Mouse (Mus musculus) kidney, embryonic 14.5 days (tissue): ENCODE measurements around the gene Ripply2. TPM values are rescaled to one million over a fixed set of nuclear protein-coding genes. Genes with fewer than 3 reads are reported as not detected.
A peak's percentile ranks its signal among the peaks of the same experiment; 100 is the strongest.

Experiments
- ATAC-seq: fragments of 200-750 bp; cut with Nextera tagmentation; 2 replicates; pipeline ENCODE4 v1.8.0; 2017; ENCODE audit warnings: moderate number of reproducible peaks, mild to moderate bottlenecking, moderate TSS enrichment, moderate library complexity; ENCODE audit not compliant: low FRiP score, low TSS enrichment
- H3K27ac ChIP-seq: fragments of 300-500 bp; sonication (generic); 2 replicates; pipeline ENCODE4 v1.5.1; 2014; ENCODE audit warnings: low read depth, mild to moderate bottlenecking, low read length, moderate library complexity, mixed read lengths
- H3K27me3 ChIP-seq: fragments of 300-500 bp; sonication (generic); 2 replicates; pipeline ENCODE4 v1.6.1; 2014; ENCODE audit warnings: mild to moderate bottlenecking, low read length; ENCODE audit not compliant: control insufficient read depth, insufficient read depth
- H3K36me3 ChIP-seq: fragments of 300-500 bp; sonication (generic); 2 replicates; pipeline ENCODE4 v1.6.1; 2014; ENCODE audit warnings: low read length, mixed read lengths; ENCODE audit not compliant: control insufficient read depth, insufficient read depth
- H3K4me1 ChIP-seq: fragments of 300-500 bp; sonication (generic); 2 replicates; pipeline ENCODE4 v1.6.1; 2014; ENCODE audit warnings: low read length, mixed read lengths; ENCODE audit not compliant: control insufficient read depth, insufficient read depth
- H3K4me2 ChIP-seq: fragments of 300-500 bp; sonication (generic); replicated peaks from 2 replicates; pipeline ENCODE4 v1.6.1; 2014; ENCODE audit warnings: low read depth, mild to moderate bottlenecking, low read length
- H3K4me3 ChIP-seq: fragments of 300-500 bp; sonication (generic); 2 replicates; pipeline ENCODE4 v1.5.1; 2014; ENCODE audit warnings: mild to moderate bottlenecking, low read length
- H3K9ac ChIP-seq: fragments of 300-500 bp; sonication (generic); 2 replicates; pipeline ENCODE4 v1.6.1; 2014; ENCODE audit warnings: low read depth, mild to moderate bottlenecking, low read length, moderate library complexity
- H3K9me3 ChIP-seq: fragments of 300-500 bp; sonication (generic); 2 replicates; pipeline ENCODE4 v1.6.1; 2016; ENCODE audit warnings: low read length; ENCODE audit not compliant: control insufficient read depth
- WGBS: fragments of 180-500 bp; shearing (Covaris S2); extraction: QIAGEN DNeasy Blood & Tissue Kit; methylation state at CpG from one replicate; pipeline ENCODE4 v1.1.7; 2014; 5-methylcytosine and 5-hydroxymethylcytosine counted together
- polyA plus RNA-seq: library from polyadenylated mRNA; unstranded; fragments of >200 nt; fragmentation: Nextera tagmentation; extraction: Ambion mirVana; gene quantifications from 2 replicates; pipeline ENCODE4 v1.2.1, GENCODE M21; 2014

Ripply2 gene
- polyA plus RNA-seq, 1 experiment from 2014 or later = 2.1 TPM

DNA sequence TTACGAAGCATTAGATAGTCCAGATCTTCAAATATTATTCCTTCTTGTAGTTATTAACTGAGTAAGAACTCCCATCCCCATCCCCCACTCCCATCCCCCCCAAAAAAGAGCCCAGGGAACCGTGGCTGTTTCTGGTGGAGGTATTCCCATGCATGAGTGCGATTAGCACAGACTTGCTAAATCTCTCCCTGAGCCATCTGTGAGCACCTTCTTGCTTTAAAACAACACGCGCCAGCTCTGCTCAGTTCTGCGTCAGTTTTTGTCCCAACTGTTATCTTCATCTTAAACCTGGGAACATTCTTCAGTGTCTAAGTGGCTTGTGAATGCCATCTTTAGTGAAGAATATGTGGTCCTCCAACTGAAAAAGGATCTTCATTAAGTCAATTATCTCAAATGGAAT is 6.8 kb upstream of the Ripply2 start:
- Histone ChIP-seq H3K4me3 (no peak overlapping the region), H3K4me2 (no peak overlapping the region), H3K27me3 (no peaks in the 10 kb centered on the region), H3K4me1 (no peaks in the 10 kb centered on the region), H3K9me3 (no peaks in the 10 kb centered on the region), H3K27ac (no peak overlapping the region), H3K36me3 (no peaks in the 10 kb centered on the region), H3K9ac (no peak overlapping the region)
- ATAC-seq = no peak
- WGBS = 23% methylated on average over 6 of the region's 6 CpGs

- ATAC-seq = no peak
- no peaks in the 10 kb centered on the region for H3K4me1 ChIP-seq
- H3K27ac ChIP-seq = no peak overlapping the region
- no peaks in the 10 kb centered on the region for H3K36me3 ChIP-seq
- no peak overlapping the region for H3K9ac ChIP-seq
- H3K4me2 ChIP-seq = no peak overlapping the region
- no peaks in the 10 kb centered on the region; the same call in 1 of the 2 replicates for H3K27me3 ChIP-seq
- 96% methylated on average over 1 of the region's 1 CpGs for WGBS
- no peaks in the 10 kb centered on the region for H3K9me3 ChIP-seq
- H3K4me3 ChIP-seq = no peak overlapping the region
These were observed 6.4 kb upstream of the Ripply2 start for GRCm38 (mm10) chr9:87008919-87009318.

DNA sequence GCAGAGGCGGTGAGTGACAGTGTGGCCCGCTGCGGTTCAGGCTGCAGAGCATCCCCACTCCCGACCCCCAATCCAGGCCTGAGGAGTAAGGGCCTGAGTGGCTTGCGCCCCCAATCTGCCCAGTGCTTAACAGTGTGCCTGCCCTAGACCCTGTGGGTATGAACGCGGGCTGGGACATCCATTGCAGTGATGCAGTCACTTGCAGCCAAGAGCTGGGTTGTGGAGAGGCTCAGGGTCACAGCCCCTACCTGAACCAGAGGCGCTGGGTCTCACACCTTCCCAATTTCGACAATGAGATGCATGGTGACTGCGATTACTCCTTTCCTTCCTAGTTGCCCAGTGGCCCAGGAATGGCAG is 579 bp downstream of the Ripply2 start:
- no peak overlapping the region for H3K27ac ChIP-seq
- H3K27me3 ChIP-seq = peaks cover 24% of the 10 kb centered on the region
- H3K4me1 ChIP-seq = no peaks in the 10 kb centered on the region
- no peaks in the 10 kb centered on the region for H3K36me3 ChIP-seq
- ATAC-seq = peak; percentile 77; the same call in 1 of the 2 replicates
- H3K4me2 ChIP-seq = peak overlapping the region; percentile 86
- peak overlapping the region; percentile 45 for H3K4me3 ChIP-seq
- H3K9me3 ChIP-seq = no peaks in the 10 kb centered on the region
- H3K9ac ChIP-seq = peak overlapping the region; percentile 23; the same call in 1 of the 2 replicates
- WGBS = 3% methylated on average over 10 of the region's 10 CpGs

- H3K27ac ChIP-seq = peak within 1 kb of the TSS; percentile 42; the same call in 1 of the 2 replicates
- under 1% methylated on average over 51 of the region's 52 CpGs for WGBS
These were observed 6.6 kb downstream of the Ripply2 start, which contains the start of gene Cyb5r4 for GRCm38 (mm10) chr9:87021778-87022523. Gene Cyb5r4 (plus strand): TSS chr9:87022014.

GRCm38 (mm10) chr9:87025764-87026163 is 10.4 kb downstream of the Ripply2 start:
- no peaks in the 10 kb centered on the region; the same call in 1 of the 2 replicates for H3K36me3 ChIP-seq
- no peaks in the 10 kb centered on the region for H3K9me3 ChIP-seq
- H3K9ac ChIP-seq = no peak overlapping the region
- no peak for ATAC-seq
- whole genome bisulfite sequencing = 74% methylated on average over 6 of the region's 6 CpGs
- H3K27me3 ChIP-seq = no peaks in the 10 kb centered on the region
- no peaks in the 10 kb centered on the region for H3K4me1 ChIP-seq
- no peak overlapping the region for H3K4me2 ChIP-seq
- no peak overlapping the region for H3K27ac ChIP-seq
- no peak overlapping the region for H3K4me3 ChIP-seq

More at GRCm38 (mm10) chr9:87021778-87022523, 6.6 kb downstream of the Ripply2 start, which contains the start of gene Cyb5r4:
- ATAC-seq = peak; percentile 100
- H3K9ac ChIP-seq = peak within 1 kb of the TSS; percentile 77
- H3K9me3 ChIP-seq = no peaks in the 10 kb centered on the region
- H3K36me3 ChIP-seq = no peaks in the 10 kb centered on the region
- H3K4me2 ChIP-seq = peak within 1 kb of the TSS; percentile 52
- H3K4me3 ChIP-seq = peak within 1 kb of the TSS; percentile 85
- H3K27me3 ChIP-seq = no peaks in the 10 kb centered on the region
- H3K4me1 ChIP-seq = no peaks in the 10 kb centered on the region

DNA sequence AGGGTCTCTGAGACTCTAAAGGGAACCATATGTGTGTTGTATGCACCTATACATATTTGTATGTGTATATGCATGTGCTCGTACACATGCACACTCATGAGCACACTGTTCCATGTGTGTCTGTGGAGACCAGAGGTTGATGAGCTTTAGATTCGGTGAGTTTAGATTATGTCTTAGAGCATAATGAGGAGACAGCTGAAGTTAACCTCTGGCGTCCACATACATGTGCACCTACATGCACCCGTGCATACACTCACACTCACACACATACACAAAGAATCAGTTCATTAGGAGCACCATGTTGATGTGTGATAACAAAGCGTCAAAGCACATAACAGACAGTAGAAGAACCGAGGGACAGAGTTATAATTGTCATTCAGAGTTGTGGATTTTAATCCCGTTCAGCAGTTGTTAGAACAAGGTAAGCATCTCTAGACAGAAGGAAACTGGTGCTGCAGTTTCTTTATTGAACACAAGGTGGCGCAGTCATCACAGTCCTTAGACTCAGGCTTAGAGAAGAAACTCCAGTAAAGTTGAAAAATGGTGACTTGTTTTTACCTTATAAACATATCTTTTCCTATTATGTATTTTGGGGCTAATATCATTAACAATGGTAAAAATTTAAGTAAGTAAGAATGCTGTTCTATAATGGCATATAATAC is 12.2 kb downstream of the Ripply2 start:
- Histone ChIP-seq H3K27ac (no peak overlapping the region), H3K4me3 (no peak overlapping the region), H3K9ac (no peak overlapping the region), H3K4me1 (no peaks in the 10 kb centered on the region), H3K36me3 (peaks cover 4% of the 10 kb centered on the region; the same call in 1 of the 2 replicates), H3K4me2 (no peak overlapping the region), H3K9me3 (no peaks in the 10 kb centered on the region), H3K27me3 (no peaks in the 10 kb centered on the region)
- ATAC-seq = peak; percentile 78; the same call in 1 of the 2 replicates
- 43% methylated on average over 8 of the region's 8 CpGs for WGBS

GRCm38 (mm10) chr9:87032196-87032595 is 16.9 kb downstream of the Ripply2 start:
- Histone ChIP-seq H3K9ac (no peak overlapping the region), H3K4me2 (no peak overlapping the region), H3K27me3 (no peaks in the 10 kb centered on the region), H3K4me3 (no peak overlapping the region), H3K36me3 (peaks cover 4% of the 10 kb centered on the region; the same call in 1 of the 2 replicates), H3K4me1 (no peaks in the 10 kb centered on the region), H3K27ac (no peak overlapping the region), H3K9me3 (no peaks in the 10 kb centered on the region)
- WGBS = 86% methylated on average over 4 of the region's 4 CpGs
- no peak for ATAC-seq

DNA sequence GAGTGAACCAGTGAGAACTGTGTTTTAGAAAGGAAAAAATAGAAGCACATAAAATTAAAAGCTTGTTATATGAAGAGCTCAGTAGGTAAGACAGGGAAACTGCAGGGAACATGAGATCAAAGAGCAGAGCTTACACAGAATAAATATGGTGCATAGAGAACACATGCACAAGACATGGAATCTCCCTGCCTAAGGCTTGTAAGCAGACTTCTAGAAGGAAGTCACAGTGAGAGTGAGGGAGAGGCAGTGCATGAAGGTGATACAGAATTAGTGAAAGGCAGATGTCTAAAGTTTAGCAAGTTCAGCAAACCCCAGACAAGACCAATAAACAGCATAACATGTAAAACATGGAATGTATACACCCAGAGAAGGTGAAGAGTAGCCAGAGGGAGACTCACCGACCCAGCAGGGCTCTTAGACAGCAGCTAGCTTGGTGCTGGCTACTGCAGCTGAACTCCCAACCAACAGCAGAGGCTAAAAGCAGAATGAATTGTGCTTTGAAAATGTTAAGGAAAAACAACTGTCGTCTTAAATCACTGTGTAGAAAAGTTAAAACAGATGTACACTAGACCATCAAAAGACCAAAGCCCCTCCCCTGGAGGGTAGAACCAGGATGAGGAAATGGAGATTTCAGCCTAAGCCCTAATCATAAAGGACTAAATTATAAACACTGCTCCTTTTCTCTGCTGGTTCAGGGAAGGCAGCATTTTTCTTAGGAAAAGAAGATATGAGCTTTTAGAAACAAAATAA is 19.7 kb downstream of the Ripply2 start:
- H3K27ac ChIP-seq = no peak overlapping the region
- H3K4me3 ChIP-seq = no peak overlapping the region
- H3K27me3 ChIP-seq = no peaks in the 10 kb centered on the region
- H3K4me1 ChIP-seq = no peaks in the 10 kb centered on the region
- no peak overlapping the region for H3K9ac ChIP-seq
- no peak for ATAC-seq
- peaks cover 4% of the 10 kb centered on the region; the same call in 1 of the 2 replicates for H3K36me3 ChIP-seq
- H3K4me2 ChIP-seq = no peak overlapping the region
- no peaks in the 10 kb centered on the region for H3K9me3 ChIP-seq
- 51% methylated on average over 2 of the region's 2 CpGs for WGBS
